Mouse (Mus musculus): ENCODE results near the gene Fam104a. TPM values are rescaled to one million over a fixed set of nuclear protein-coding genes. Genes with fewer than 3 reads are reported as not detected.

Fam104a gene
- total and polyA plus RNA-seq, 2 experiments, result 4.5 to 16.4 TPM

- H3K36me3 ChIP-seq (ENCODE audit: control insufficient read depth, insufficient read depth, low read length), result 0 out of 2 replicates have a peak, but pooled peaks cover 4% of the 10 kb centered on the region
- TF ChIP-seq CTCF (IDR thresholded peaks at IDR 0.05; ENCODE audit: low read depth, low read length) (peak; percentile 96), POLR2A (IDR thresholded peaks at IDR 0.05; ENCODE audit: extremely low read depth, insufficient read depth, low read length) (no peak)
- H3K79me2 ChIP-seq (ENCODE audit: control insufficient read depth, insufficient read depth, low read length), result no peaks in the 10 kb centered on the region
- DNase-seq (ENCODE audit: extremely low read depth, low read depth, low spot score), result no peak
- no peak overlapping the region for H3K4me3 ChIP-seq (ENCODE audit: insufficient read depth, low read depth, low read length)
- no peak overlapping the region for H3K27ac ChIP-seq (replicated peaks; ENCODE audit: insufficient read depth, low read depth, low read length)
- WGBS, result 4% methylated on average over 15 of the region's 15 CpGs
- H3K4me1 ChIP-seq (ENCODE audit: control insufficient read depth, insufficient read depth, low read length), result peaks cover 7% of the 10 kb centered on the region; the same call in 1 of the 2 replicates
- no peak overlapping the region for H3K9ac ChIP-seq (ENCODE audit: low read depth, low read length)
- H3K27me3 ChIP-seq (ENCODE audit: control insufficient read depth, insufficient read depth, low read length), result no peaks in the 10 kb centered on the region
Observed at GRCm38 (mm10) chr11:113648152-113648551, 35.8 kb downstream of the Fam104a start.

- H3K4me1 ChIP-seq (ENCODE audit: control insufficient read depth, insufficient read depth, low read length), result peaks cover 3% of the 10 kb centered on the region; the same call in 1 of the 2 replicates
- no peak for DNase-seq (ENCODE audit: extremely low read depth, low read depth, low spot score)
- no peaks in the 10 kb centered on the region for H3K79me2 ChIP-seq (ENCODE audit: control insufficient read depth, insufficient read depth, low read length)
- no peak overlapping the region for H3K4me3 ChIP-seq (ENCODE audit: insufficient read depth, low read depth, low read length)
- no peaks in the 10 kb centered on the region for H3K27me3 ChIP-seq (ENCODE audit: control insufficient read depth, insufficient read depth, low read length)
- WGBS, result 92% methylated on average over 3 of the region's 3 CpGs
- no peak overlapping the region for H3K27ac ChIP-seq (replicated peaks; ENCODE audit: insufficient read depth, low read depth, low read length)
- no peaks in the 10 kb centered on the region for H3K36me3 ChIP-seq (ENCODE audit: control insufficient read depth, insufficient read depth, low read length)
- TF ChIP-seq CTCF (IDR thresholded peaks at IDR 0.05; ENCODE audit: low read depth, low read length), result no peak
- no peak for TF ChIP-seq POLR2A (IDR thresholded peaks at IDR 0.05; ENCODE audit: extremely low read depth, insufficient read depth, low read length)
- no peak overlapping the region for H3K9ac ChIP-seq (ENCODE audit: low read depth, low read length)
Observed at GRCm38 (mm10) chr11:113645181-113645580, 38.8 kb downstream of the Fam104a start.

- Histone ChIP-seq H3K27me3 (ENCODE audit: control insufficient read depth, insufficient read depth, low read length) (no peaks in the 10 kb centered on the region), H3K79me2 (ENCODE audit: control insufficient read depth, insufficient read depth, low read length) (no peaks in the 10 kb centered on the region), H3K4me1 (ENCODE audit: control insufficient read depth, insufficient read depth, low read length) (no peaks in the 10 kb centered on the region), H3K4me3 (ENCODE audit: insufficient read depth, low read depth, low read length) (no peak overlapping the region), H3K36me3 (ENCODE audit: control insufficient read depth, insufficient read depth, low read length) (no peaks in the 10 kb centered on the region), H3K9ac (ENCODE audit: low read depth, low read length) (no peak overlapping the region), H3K27ac (replicated peaks; ENCODE audit: insufficient read depth, low read depth, low read length) (no peak overlapping the region)
- no peak for TF ChIP-seq CTCF (IDR thresholded peaks at IDR 0.05; ENCODE audit: low read depth, low read length)
- no peak for TF ChIP-seq POLR2A (IDR thresholded peaks at IDR 0.05; ENCODE audit: extremely low read depth, insufficient read depth, low read length)
- 96% methylated on average over 12 of the region's 12 CpGs for WGBS
- no peak for DNase-seq (ENCODE audit: extremely low read depth, low read depth, low spot score)
Observed at GRCm38 (mm10) chr11:113638680-113639079, 45.3 kb downstream of the Fam104a start.

GRCm38 (mm10) chr11:113634699-113635121 is 49.2 kb downstream of the Fam104a start:
- no peak overlapping the region for H3K9ac ChIP-seq (ENCODE audit: low read depth, low read length)
- H3K79me2 ChIP-seq (ENCODE audit: control insufficient read depth, insufficient read depth, low read length), result no peaks in the 10 kb centered on the region
- no peaks in the 10 kb centered on the region for H3K27me3 ChIP-seq (ENCODE audit: control insufficient read depth, insufficient read depth, low read length)
- H3K36me3 ChIP-seq (ENCODE audit: control insufficient read depth, insufficient read depth, low read length), result no peaks in the 10 kb centered on the region
- WGBS, result 91% methylated on average over 10 of the region's 10 CpGs
- TF ChIP-seq POLR2A (IDR thresholded peaks at IDR 0.05; ENCODE audit: extremely low read depth, insufficient read depth, low read length), result no peak
- TF ChIP-seq CTCF (IDR thresholded peaks at IDR 0.05; ENCODE audit: low read depth, low read length), result no peak
- DNase-seq (ENCODE audit: extremely low read depth, low read depth, low spot score), result no peak
- no peak overlapping the region for H3K4me3 ChIP-seq (ENCODE audit: insufficient read depth, low read depth, low read length)
- peaks cover 8% of the 10 kb centered on the region for H3K4me1 ChIP-seq (ENCODE audit: control insufficient read depth, insufficient read depth, low read length)
- H3K27ac ChIP-seq (replicated peaks; ENCODE audit: insufficient read depth, low read depth, low read length), result no peak overlapping the region

GRCm38 (mm10) chr11:113633398-113633797 is 50.6 kb downstream of the Fam104a start:
- H3K4me3 ChIP-seq (ENCODE audit: insufficient read depth, low read depth, low read length), result no peak overlapping the region
- no peaks in the 10 kb centered on the region for H3K36me3 ChIP-seq (ENCODE audit: control insufficient read depth, insufficient read depth, low read length)
- H3K4me1 ChIP-seq (ENCODE audit: control insufficient read depth, insufficient read depth, low read length), result peaks cover 8% of the 10 kb centered on the region
- TF ChIP-seq POLR2A (IDR thresholded peaks at IDR 0.05; ENCODE audit: extremely low read depth, insufficient read depth, low read length), result no peak
- TF ChIP-seq CTCF (IDR thresholded peaks at IDR 0.05; ENCODE audit: low read depth, low read length), result no peak
- no peak overlapping the region for H3K27ac ChIP-seq (replicated peaks; ENCODE audit: insufficient read depth, low read depth, low read length)
- peak; percentile 45 for DNase-seq (ENCODE audit: extremely low read depth, low read depth, low spot score)
- WGBS, result 65% methylated on average over 5 of the region's 5 CpGs
- H3K9ac ChIP-seq (ENCODE audit: low read depth, low read length), result no peak overlapping the region
- no peaks in the 10 kb centered on the region for H3K79me2 ChIP-seq (ENCODE audit: control insufficient read depth, insufficient read depth, low read length)
- H3K27me3 ChIP-seq (ENCODE audit: control insufficient read depth, insufficient read depth, low read length), result no peaks in the 10 kb centered on the region

GRCm38 (mm10) chr11:113632303-113632702 is 51.7 kb downstream of the Fam104a start:
- WGBS, result 41% methylated on average over 7 of the region's 7 CpGs
- Histone ChIP-seq H3K9ac (ENCODE audit: low read depth, low read length) (no peak overlapping the region), H3K4me3 (ENCODE audit: insufficient read depth, low read depth, low read length) (no peak overlapping the region), H3K4me1 (ENCODE audit: control insufficient read depth, insufficient read depth, low read length) (peaks cover 8% of the 10 kb centered on the region), H3K27ac (replicated peaks; ENCODE audit: insufficient read depth, low read depth, low read length) (0 out of 2 replicates have a peak overlapping the region, but pooled peaks have one; percentile 18), H3K79me2 (ENCODE audit: control insufficient read depth, insufficient read depth, low read length) (no peaks in the 10 kb centered on the region), H3K36me3 (ENCODE audit: control insufficient read depth, insufficient read depth, low read length) (no peaks in the 10 kb centered on the region), H3K27me3 (ENCODE audit: control insufficient read depth, insufficient read depth, low read length) (no peaks in the 10 kb centered on the region)
- no peak for DNase-seq (ENCODE audit: extremely low read depth, low read depth, low spot score)
- TF ChIP-seq POLR2A (IDR thresholded peaks at IDR 0.05; ENCODE audit: extremely low read depth, insufficient read depth, low read length) (no peak), CTCF (IDR thresholded peaks at IDR 0.05; ENCODE audit: low read depth, low read length) (no peak)

Measured in liver, adult 2 months (tissue).